Mouse (Mus musculus) embryonic facial prominence, embryonic 11.5 days (tissue): Measurements from ENCODE around the gene Synpo2. TPM values are rescaled to one million over a fixed set of nuclear protein-coding genes. Genes with fewer than 3 reads are reported as not detected.

Source experiments
- ATAC-seq: fragments of 200-750 bp; cut with Nextera tagmentation; replicated peaks from 2 replicates; pipeline ENCODE4 v1.8.0; 2017; ENCODE audit warnings: low read depth; ENCODE audit not compliant: insufficient number of reproducible peaks, low FRiP score, low TSS enrichment
- DNase-seq: peaks from one replicate; pipeline ENCODE4 v3.0.0-alpha.2; 2015; ENCODE audit warnings: low spot score
- H3K27ac ChIP-seq: fragments of 300-500 bp; sonication (generic); replicated peaks from 2 replicates; pipeline ENCODE4 v1.5.1; 2014; ENCODE audit warnings: mild to moderate bottlenecking, low read depth, low read length, control low read depth
- H3K27me3 ChIP-seq: fragments of 300-500 bp; sonication (generic); 2 replicates; pipeline ENCODE4 v1.6.1; 2014; ENCODE audit warnings: mild to moderate bottlenecking, low read length, moderate library complexity, mixed read lengths; ENCODE audit not compliant: control insufficient read depth, insufficient read depth
- H3K36me3 ChIP-seq: fragments of 300-500 bp; sonication (generic); replicated peaks from 2 replicates; pipeline ENCODE4 v1.6.1; 2014; ENCODE audit warnings: low read depth, mild to moderate bottlenecking, low read length, moderate library complexity, mixed read lengths; ENCODE audit not compliant: control insufficient read depth, insufficient read depth
- H3K4me1 ChIP-seq: fragments of 300-500 bp; sonication (generic); 2 replicates; pipeline ENCODE4 v1.6.1; 2014; ENCODE audit warnings: low read length, mixed read lengths; ENCODE audit not compliant: control insufficient read depth, insufficient read depth
- H3K4me2 ChIP-seq: fragments of 300-500 bp; sonication (generic); 2 replicates; pipeline ENCODE4 v1.6.1; 2014; ENCODE audit warnings: low read depth, mild to moderate bottlenecking, control low read depth, low read length, moderate library complexity
- H3K4me3 ChIP-seq: fragments of 300-500 bp; sonication (generic); 2 replicates; pipeline ENCODE4 v1.5.1; 2014; ENCODE audit warnings: low read depth, low read length, control low read depth
- H3K9ac ChIP-seq: fragments of 300-500 bp; sonication (generic); replicated peaks from 2 replicates; pipeline ENCODE4 v1.6.1; 2014; ENCODE audit warnings: mild to moderate bottlenecking, control low read depth, low read length
- H3K9me3 ChIP-seq: fragments of 300-500 bp; sonication (generic); replicated peaks from 2 replicates; pipeline ENCODE4 v1.6.1; 2016; ENCODE audit warnings: mild to moderate bottlenecking, low read length, inconsistent platforms, mixed read lengths; ENCODE audit not compliant: control insufficient read depth
- WGBS: fragments of 180-500 bp; shearing (Covaris S2); extraction: QIAGEN DNeasy Blood & Tissue Kit; methylation state at CpG from one replicate; pipeline ENCODE4 v1.1.7; 2014; 5-methylcytosine and 5-hydroxymethylcytosine counted together
- polyA plus RNA-seq: library from polyadenylated mRNA; unstranded; fragments of >200 nt; fragmentation: Nextera tagmentation; extraction: Ambion mirVana; gene quantifications from 2 replicates; pipeline ENCODE4 v1.2.1, GENCODE M21; 2014

Gene Synpo2
- polyA plus RNA-seq, 1 experiment from 2014 or later = 6.5 TPM

DNA sequence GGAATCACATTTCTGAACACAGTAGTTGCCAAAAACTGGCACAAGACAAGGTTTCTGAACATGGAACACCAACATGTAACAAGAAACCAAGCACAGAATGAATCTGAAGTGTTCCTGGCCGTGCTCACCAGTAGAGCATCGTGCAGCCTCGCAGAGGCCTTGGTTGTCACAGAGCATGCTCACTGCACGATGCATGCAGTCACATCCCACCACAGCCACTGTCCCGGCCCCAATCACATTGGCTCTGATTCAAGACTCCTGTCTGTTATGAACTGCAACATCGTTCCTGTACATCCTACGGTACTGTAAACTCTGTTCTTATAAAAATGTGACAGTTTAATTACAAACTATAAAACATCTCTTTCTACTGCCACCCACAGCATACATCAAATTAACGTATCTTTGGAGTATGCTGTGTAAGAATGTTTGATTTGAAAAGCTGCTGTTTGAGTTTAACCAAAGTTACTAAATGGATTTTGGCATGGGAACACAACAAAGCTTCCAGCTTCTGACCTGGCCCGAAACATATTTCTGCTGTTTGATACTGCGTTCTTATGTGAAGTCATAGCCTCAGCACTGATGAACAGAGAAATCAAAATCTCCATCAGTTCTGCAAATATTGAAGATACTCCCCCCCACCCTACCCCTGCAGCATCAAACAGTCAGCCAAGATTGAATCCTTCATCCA lies 50.6 kb downstream of the Synpo2 start:
- H3K4me3 ChIP-seq = no peak overlapping the region
- H3K27me3 ChIP-seq = no peaks in the 10 kb centered on the region
- H3K27ac ChIP-seq = no peak overlapping the region
- no peak overlapping the region for H3K9ac ChIP-seq
- no peak overlapping the region for H3K4me2 ChIP-seq
- no peaks in the 10 kb centered on the region for H3K9me3 ChIP-seq
- H3K4me1 ChIP-seq = no peaks in the 10 kb centered on the region; the same call in 1 of the 2 replicates
- DNase-seq (no peak), ATAC-seq (no peak)
- WGBS = 91% methylated on average over 10 of the region's 10 CpGs
- H3K36me3 ChIP-seq = no peaks in the 10 kb centered on the region

DNA sequence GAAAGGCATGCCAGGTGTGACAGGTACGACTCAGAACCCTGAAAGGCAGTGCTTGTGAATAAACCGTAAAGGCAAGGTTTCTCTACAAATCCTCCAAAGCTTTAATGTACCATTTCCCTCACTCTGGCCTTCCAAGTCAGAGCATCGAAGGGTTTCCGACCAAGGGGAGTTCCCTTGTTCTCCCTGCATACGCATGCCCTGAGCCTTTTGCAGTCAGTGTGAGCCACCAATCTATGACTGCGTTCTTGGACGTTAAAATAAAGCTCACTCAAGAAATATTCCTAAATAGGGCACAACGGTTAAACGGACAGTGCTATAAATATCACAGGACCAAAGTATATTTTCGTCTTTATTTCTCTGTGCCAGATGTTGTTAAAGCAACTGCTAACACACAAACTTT lies 51.7 kb downstream of the Synpo2 start:
- Histone ChIP-seq H3K4me2 (no peak overlapping the region), H3K4me3 (no peak overlapping the region), H3K36me3 (no peaks in the 10 kb centered on the region), H3K27me3 (no peaks in the 10 kb centered on the region), H3K4me1 (no peaks in the 10 kb centered on the region; the same call in 1 of the 2 replicates), H3K9me3 (no peaks in the 10 kb centered on the region), H3K9ac (no peak overlapping the region), H3K27ac (no peak overlapping the region)
- WGBS = 92% methylated on average over 10 of the region's 10 CpGs
- DNase-seq = no peak
- ATAC-seq = no peak

DNA sequence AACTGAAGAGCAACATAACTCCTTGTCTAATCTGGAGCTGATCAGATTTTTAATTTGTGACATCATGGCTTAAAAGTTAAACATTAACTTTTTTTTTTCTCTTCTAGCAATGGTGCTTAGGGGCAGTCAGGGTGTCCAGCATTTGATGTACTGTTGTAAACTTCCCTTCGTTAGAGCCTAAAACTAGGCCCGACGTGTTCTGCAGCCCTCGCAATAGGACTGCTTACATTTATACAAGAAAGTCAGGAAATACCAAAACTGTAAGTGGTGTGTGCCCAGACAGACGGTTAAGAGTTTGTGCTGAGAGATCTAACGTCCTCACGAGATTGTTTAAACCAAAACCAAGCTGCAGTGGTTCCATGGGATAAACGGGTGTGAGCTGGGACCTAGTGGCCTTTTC lies 56.4 kb downstream of the Synpo2 start:
- ATAC-seq = no peak
- no peaks in the 10 kb centered on the region for H3K36me3 ChIP-seq
- H3K27ac ChIP-seq = no peak overlapping the region
- no peak overlapping the region for H3K4me2 ChIP-seq
- H3K4me1 ChIP-seq = no peaks in the 10 kb centered on the region
- no peaks in the 10 kb centered on the region for H3K9me3 ChIP-seq
- H3K4me3 ChIP-seq = no peak overlapping the region
- no peak for DNase-seq
- H3K9ac ChIP-seq = no peak overlapping the region
- WGBS = 67% methylated on average over 8 of the region's 8 CpGs
- no peaks in the 10 kb centered on the region for H3K27me3 ChIP-seq

DNA sequence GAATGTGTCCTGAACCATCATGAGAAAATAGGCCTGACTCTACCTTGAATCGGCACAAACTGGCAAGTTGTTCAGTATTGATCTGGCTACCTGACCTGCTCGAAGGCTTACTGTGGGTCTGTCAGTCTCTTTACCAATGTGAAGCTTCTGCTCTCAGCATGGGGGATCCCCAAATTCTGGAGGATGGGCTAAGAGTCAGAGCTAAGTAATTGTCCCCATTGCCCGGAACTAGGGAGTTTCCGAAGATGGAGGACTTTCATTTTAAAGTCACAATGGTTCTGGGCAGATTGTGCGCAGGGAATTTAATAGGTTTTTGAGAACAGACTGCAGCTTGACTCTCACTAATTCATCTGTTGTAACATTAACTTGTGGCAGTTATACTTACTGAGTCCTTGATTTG lies 56.9 kb downstream of the Synpo2 start:
- H3K4me1 ChIP-seq = no peaks in the 10 kb centered on the region
- H3K4me2 ChIP-seq = no peak overlapping the region
- H3K4me3 ChIP-seq = no peak overlapping the region
- no peak for ATAC-seq
- H3K9ac ChIP-seq = no peak overlapping the region
- no peaks in the 10 kb centered on the region for H3K9me3 ChIP-seq
- no peak overlapping the region for H3K27ac ChIP-seq
- no peaks in the 10 kb centered on the region for H3K27me3 ChIP-seq
- no peak for DNase-seq
- 85% methylated on average over 5 of the region's 5 CpGs for WGBS
- H3K36me3 ChIP-seq = no peaks in the 10 kb centered on the region

DNA sequence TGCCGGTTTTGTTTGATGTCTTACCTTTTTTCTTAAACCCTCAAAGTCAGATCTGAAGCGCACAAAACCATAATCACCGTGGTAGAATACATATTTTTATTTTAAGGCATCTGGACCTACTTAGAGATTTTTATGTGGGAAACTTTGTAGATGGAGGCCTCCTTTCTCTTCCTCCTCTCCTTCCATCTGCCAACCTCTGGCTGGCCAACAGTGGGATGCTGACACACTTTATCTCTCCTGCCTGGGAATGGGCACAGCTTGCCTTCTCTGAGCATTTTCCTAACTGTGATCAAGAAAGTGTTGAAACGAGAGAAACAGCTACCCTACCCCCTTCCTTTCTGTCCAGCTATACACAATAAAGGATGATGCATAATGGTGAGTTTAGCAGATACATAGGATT lies 57.5 kb downstream of the Synpo2 start:
- Histone ChIP-seq H3K36me3 (no peaks in the 10 kb centered on the region), H3K4me1 (no peaks in the 10 kb centered on the region), H3K4me3 (no peak overlapping the region), H3K4me2 (no peak overlapping the region), H3K27me3 (no peaks in the 10 kb centered on the region), H3K27ac (no peak overlapping the region), H3K9ac (no peak overlapping the region), H3K9me3 (no peaks in the 10 kb centered on the region)
- ATAC-seq = no peak
- DNase-seq = no peak
- WGBS = 66% methylated on average over 4 of the region's 4 CpGs

DNA sequence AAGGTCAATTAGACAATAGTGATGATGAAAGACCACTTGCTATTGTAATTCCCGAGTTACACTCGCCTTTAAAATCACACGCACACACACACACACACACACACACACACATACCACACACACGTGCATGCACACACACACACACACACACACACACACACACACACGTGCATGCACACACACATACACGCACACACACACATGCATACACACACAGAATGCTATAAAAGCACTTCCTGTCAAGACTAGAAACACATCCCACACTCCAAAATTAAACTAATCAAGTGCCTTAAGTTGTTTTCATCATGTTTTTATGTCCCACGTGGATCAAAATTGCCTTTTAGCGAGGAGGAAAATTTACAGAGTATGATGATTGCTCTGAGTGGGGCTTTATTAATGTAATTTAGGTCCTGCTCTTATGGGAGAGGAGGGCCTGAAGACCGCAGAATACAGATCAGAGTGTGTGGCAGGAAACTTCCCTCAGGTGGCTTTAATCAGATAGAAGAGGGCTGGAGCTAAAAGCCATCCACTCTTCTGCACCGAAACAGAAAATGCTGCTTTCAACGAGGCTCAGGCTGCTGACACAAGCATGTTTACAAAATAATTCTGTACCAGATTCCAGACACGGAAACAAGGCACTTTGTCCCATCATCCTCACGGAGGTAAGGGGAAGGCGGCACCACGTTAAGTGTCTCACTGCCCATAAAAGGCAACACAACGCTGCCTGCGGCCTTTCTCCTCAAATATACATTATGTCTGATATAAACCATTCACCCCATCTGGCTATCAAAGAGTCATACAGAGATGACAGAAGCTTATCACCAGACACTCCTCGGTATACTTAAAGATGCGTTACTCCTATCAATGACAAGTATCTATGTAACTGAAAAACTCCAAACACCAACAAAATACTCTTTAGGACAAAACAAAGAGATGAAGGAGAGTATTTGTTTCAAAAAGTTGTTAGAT lies 59.3 kb downstream of the Synpo2 start:
- Histone ChIP-seq H3K27me3 (no peaks in the 10 kb centered on the region), H3K4me2 (no peak overlapping the region), H3K4me3 (no peak overlapping the region), H3K9ac (no peak overlapping the region), H3K4me1 (no peaks in the 10 kb centered on the region), H3K9me3 (no peaks in the 10 kb centered on the region), H3K27ac (peak overlapping the region; percentile 28; the same call in 1 of the 2 replicates), H3K36me3 (no peaks in the 10 kb centered on the region)
- DNase-seq (peak; percentile 62), ATAC-seq (no peak)
- 52% methylated on average over 19 of the region's 19 CpGs for WGBS

DNA sequence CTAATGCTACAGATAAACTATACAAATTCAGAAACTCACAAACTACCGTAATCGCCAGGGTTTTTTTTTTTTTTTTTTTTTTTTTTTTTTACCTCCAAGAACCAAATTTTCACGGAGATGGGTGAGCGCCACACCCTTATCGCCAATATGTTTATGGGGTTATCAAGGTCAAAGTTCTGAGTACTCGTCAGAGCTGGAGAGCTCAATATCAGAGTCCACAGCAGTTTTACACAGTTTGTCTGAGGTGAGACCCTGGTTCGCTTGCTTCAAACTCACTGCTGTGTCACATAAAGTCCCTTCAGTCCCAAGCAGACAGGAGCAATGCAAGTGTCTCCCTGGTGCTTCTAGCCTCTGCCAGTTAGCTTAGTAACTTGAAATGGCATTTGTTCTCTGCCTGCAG lies 60.8 kb downstream of the Synpo2 start:
- Histone ChIP-seq H3K27ac (no peak overlapping the region), H3K4me3 (no peak overlapping the region), H3K36me3 (no peaks in the 10 kb centered on the region), H3K9ac (no peak overlapping the region), H3K9me3 (no peaks in the 10 kb centered on the region), H3K27me3 (no peaks in the 10 kb centered on the region), H3K4me2 (no peak overlapping the region), H3K4me1 (no peaks in the 10 kb centered on the region)
- no peak for DNase-seq
- 93% methylated on average over 7 of the region's 7 CpGs for WGBS
- ATAC-seq = no peak

DNA sequence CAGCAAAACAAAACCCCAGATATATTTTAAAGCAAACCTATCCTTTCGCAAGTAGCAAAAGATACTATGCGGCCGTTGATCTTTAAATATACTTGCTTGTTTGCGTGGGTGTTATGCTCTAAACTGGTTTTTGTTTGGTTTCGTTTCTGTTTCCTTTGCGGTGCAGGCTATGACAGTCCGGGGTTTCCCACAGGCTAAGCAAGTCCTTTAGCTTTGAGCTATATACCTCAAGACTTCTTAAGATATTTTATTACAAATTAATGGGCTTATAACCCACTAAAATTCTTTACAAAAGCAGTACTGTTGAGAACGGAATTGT lies 61.6 kb downstream of the Synpo2 start:
- DNase-seq (no peak), ATAC-seq (no peak)
- H3K4me3 ChIP-seq = no peak overlapping the region
- H3K27me3 ChIP-seq = no peaks in the 10 kb centered on the region
- WGBS = 82% methylated on average over 8 of the region's 8 CpGs
- H3K27ac ChIP-seq = no peak overlapping the region
- H3K4me2 ChIP-seq = no peak overlapping the region
- no peaks in the 10 kb centered on the region for H3K4me1 ChIP-seq
- no peaks in the 10 kb centered on the region for H3K9me3 ChIP-seq
- H3K9ac ChIP-seq = no peak overlapping the region
- H3K36me3 ChIP-seq = no peaks in the 10 kb centered on the region
